Mouse (Mus musculus) midbrain, embryonic 15.5 days (tissue): Measurements from ENCODE around the gene Dcaf10. TPM values are rescaled to one million over a fixed set of nuclear protein-coding genes. Genes with fewer than 3 reads are reported as not detected.

Source experiments
- ATAC-seq: fragments of 200-750 bp; cut with Nextera tagmentation; replicated peaks from 2 replicates; pipeline ENCODE4 v1.8.0; 2017; ENCODE audit warnings: moderate TSS enrichment
- H3K27ac ChIP-seq: fragments of 300-500 bp; sonication (generic); 2 replicates; pipeline ENCODE4 v1.5.1; 2015; ENCODE audit warnings: mild to moderate bottlenecking, inconsistent platforms
- H3K27me3 ChIP-seq: fragments of 300-500 bp; sonication (generic); replicated peaks from 2 replicates; pipeline ENCODE4 v1.6.1; 2015; ENCODE audit warnings: inconsistent platforms
- H3K36me3 ChIP-seq: fragments of 300-500 bp; sonication (generic); replicated peaks from 2 replicates; pipeline ENCODE4 v1.6.1; 2015; ENCODE audit warnings: inconsistent platforms
- H3K4me1 ChIP-seq: fragments of 300-500 bp; sonication (generic); 2 replicates; pipeline ENCODE4 v1.6.1; 2015; ENCODE audit warnings: inconsistent platforms
- H3K4me2 ChIP-seq: fragments of 300-500 bp; sonication (generic); 2 replicates; pipeline ENCODE4 v1.6.1; 2015; ENCODE audit warnings: inconsistent platforms, mild to moderate bottlenecking, moderate library complexity
- H3K4me3 ChIP-seq: fragments of 300-500 bp; sonication (generic); 2 replicates; pipeline ENCODE4 v1.5.1; 2015; ENCODE audit warnings: mild to moderate bottlenecking, inconsistent platforms
- H3K9ac ChIP-seq: fragments of 300-500 bp; sonication (generic); 2 replicates; pipeline ENCODE4 v1.6.1; 2015; ENCODE audit warnings: mild to moderate bottlenecking, inconsistent platforms
- H3K9me3 ChIP-seq: fragments of 300-500 bp; sonication (generic); 2 replicates; pipeline ENCODE4 v1.6.1; 2016; ENCODE audit warnings: inconsistent platforms
- WGBS: fragments of 180-500 bp; shearing (Covaris S2); methylation state at CpG from one replicate; pipeline ENCODE4 v1.1.7; 2015; ENCODE audit warnings: mixed read lengths; 5-methylcytosine and 5-hydroxymethylcytosine counted together
- polyA plus RNA-seq: library from polyadenylated mRNA; unstranded; fragments of >200 nt; fragmentation: Nextera tagmentation; extraction: Ambion mirVana; gene quantifications from 2 replicates; pipeline ENCODE4 v1.2.1, GENCODE M21; 2015

Gene Dcaf10
- polyA plus RNA-seq, 1 experiment from 2014 or later: 8.4 TPM

- no peaks in the 10 kb centered on the region for H3K27me3 ChIP-seq
- ATAC-seq: no peak
- H3K9ac ChIP-seq: no peak overlapping the region
- H3K9me3 ChIP-seq: no peaks in the 10 kb centered on the region
- H3K36me3 ChIP-seq: peaks cover 49% of the 10 kb centered on the region
- H3K4me2 ChIP-seq: no peak overlapping the region
- H3K27ac ChIP-seq: no peak overlapping the region
- 0 out of 2 replicates have a peak, but pooled peaks cover 3% of the 10 kb centered on the region for H3K4me1 ChIP-seq
- no peak overlapping the region for H3K4me3 ChIP-seq
- WGBS: 96% methylated on average over 45 of the region's 45 CpGs
Observed at GRCm38 (mm10) chr4:45399421-45400210, 57.7 kb downstream of the Dcaf10 start.

DNA sequence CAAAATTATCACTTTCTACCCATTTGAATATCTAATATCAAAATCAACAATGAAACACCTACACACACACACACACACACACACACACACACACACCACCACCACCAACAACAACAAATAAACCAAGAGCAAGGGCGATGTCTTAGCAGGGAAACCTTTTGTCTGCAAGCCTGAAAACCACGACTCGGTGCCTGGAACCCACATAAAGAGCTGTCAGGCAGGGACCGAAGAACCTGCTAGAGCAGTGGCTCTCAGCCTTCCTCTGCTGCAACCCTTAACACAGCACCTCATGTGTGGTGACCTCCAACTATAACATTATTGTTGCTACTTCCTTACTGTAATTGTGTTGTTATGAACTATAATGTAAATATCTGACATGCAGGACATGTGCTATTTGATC lies 60.4 kb downstream of the Dcaf10 start:
- H3K4me3 ChIP-seq: no peak overlapping the region

DNA sequence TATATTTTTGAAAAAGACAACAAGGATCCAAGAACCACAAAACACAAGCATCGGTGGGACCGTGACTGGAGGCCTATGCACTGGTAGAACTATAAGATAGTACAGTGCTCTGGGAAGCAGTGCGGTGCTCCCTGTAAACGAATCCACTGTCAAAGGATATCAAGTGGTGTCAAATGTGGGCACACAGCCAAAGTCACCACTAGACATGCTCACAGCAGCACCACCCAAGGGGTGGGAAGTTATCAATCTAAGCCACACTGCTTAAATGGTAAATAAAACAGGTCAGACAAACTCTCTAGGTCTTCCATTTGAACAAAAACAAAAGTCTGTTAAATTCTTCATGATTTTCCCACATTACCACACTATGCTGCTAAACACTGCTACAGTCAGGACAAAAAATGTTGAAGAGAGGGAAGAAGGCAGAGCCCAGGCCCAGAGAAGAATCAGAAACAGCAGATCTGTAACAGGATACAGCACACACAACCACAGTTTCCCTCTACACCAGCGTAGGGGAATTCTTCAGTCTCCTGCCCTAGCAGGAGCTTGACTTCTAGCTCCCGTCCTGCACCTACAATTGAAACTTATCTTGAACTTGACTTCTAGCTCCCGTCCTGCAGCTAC lies 61.1 kb downstream of the Dcaf10 start:
- peaks cover 22% of the 10 kb centered on the region for H3K4me1 ChIP-seq
- H3K27me3 ChIP-seq: no peaks in the 10 kb centered on the region
- no peak overlapping the region for H3K27ac ChIP-seq
- ATAC-seq: no peak
- no peak overlapping the region for H3K4me3 ChIP-seq
- no peak overlapping the region for H3K9ac ChIP-seq
- no peaks in the 10 kb centered on the region for H3K9me3 ChIP-seq
- 82% methylated on average over 7 of the region's 7 CpGs for WGBS
- H3K36me3 ChIP-seq: peaks cover 43% of the 10 kb centered on the region
- H3K4me2 ChIP-seq: no peak overlapping the region

More for the DNA sequence above, 60.4 kb downstream of the Dcaf10 start:
- Histone ChIP-seq H3K9me3 (no peaks in the 10 kb centered on the region), H3K27me3 (no peaks in the 10 kb centered on the region), H3K9ac (no peak overlapping the region), H3K27ac (no peak overlapping the region), H3K36me3 (peaks cover 45% of the 10 kb centered on the region), H3K4me2 (no peak overlapping the region), H3K4me1 (peaks cover 16% of the 10 kb centered on the region)
- no peak for ATAC-seq
- WGBS: 93% methylated on average over 4 of the region's 4 CpGs

- ATAC-seq: no peak
- H3K9ac ChIP-seq: no peak overlapping the region
- peaks cover 22% of the 10 kb centered on the region for H3K4me1 ChIP-seq
- no peak overlapping the region for H3K4me2 ChIP-seq
- H3K27ac ChIP-seq: no peak overlapping the region
- no peaks in the 10 kb centered on the region for H3K27me3 ChIP-seq
- H3K9me3 ChIP-seq: no peaks in the 10 kb centered on the region
- H3K4me3 ChIP-seq: no peak overlapping the region
- 93% methylated on average over 7 of the region's 7 CpGs for WGBS
- H3K36me3 ChIP-seq: peaks cover 41% of the 10 kb centered on the region
Observed at GRCm38 (mm10) chr4:45403499-45403878, 61.6 kb downstream of the Dcaf10 start.

DNA sequence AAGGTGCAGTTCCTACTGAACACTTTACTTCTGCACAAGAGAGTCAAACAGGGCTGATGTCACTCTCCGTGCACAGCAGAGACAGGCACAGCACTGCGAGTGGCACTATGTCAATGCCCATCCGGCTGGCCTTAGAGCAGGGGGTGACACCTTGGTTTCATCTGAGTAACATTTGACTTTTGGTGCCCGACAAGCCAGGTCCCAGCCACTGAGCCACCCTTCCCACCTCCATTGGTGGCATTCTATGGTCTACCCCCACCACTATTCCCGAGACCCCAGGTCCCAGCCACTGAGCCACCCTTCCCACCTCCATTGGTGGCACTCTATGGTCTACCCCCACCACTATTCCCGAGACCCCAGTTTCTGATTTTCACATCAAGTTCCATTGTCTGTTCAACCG lies 62.2 kb downstream of the Dcaf10 start:
- Histone ChIP-seq H3K27me3 (no peaks in the 10 kb centered on the region), H3K36me3 (peaks cover 36% of the 10 kb centered on the region), H3K4me1 (peaks cover 24% of the 10 kb centered on the region), H3K4me2 (no peak overlapping the region), H3K9me3 (no peaks in the 10 kb centered on the region), H3K9ac (no peak overlapping the region), H3K27ac (no peak overlapping the region), H3K4me3 (no peak overlapping the region)
- 92% methylated on average over 7 of the region's 7 CpGs for WGBS
- ATAC-seq: no peak

DNA sequence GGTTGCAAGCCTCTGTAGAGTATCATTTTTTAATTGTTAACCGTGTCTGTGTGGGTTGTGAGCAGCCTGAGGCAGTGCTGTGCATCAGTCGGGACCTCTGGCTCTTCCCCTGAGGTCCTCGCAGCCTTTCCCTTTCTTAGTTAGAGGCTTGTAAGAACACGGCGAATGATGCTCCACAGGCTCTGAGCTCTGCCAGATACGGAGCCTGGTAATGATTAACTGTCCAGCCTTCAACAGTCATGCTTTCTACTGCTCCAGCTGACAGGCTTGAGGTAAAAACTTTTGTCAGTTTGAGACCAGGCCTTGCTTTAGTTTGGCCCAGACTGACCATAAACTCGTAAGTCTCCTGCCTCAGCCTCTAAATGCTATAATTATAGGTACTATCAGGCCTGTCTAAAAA lies 63.4 kb downstream of the Dcaf10 start:
- Histone ChIP-seq H3K4me3 (no peak overlapping the region), H3K27me3 (no peaks in the 10 kb centered on the region), H3K9ac (no peak overlapping the region), H3K36me3 (peaks cover 25% of the 10 kb centered on the region), H3K4me2 (no peak overlapping the region), H3K9me3 (no peaks in the 10 kb centered on the region), H3K4me1 (peaks cover 29% of the 10 kb centered on the region), H3K27ac (no peak overlapping the region)
- no peak for ATAC-seq
- WGBS: 84% methylated on average over 7 of the region's 7 CpGs

DNA sequence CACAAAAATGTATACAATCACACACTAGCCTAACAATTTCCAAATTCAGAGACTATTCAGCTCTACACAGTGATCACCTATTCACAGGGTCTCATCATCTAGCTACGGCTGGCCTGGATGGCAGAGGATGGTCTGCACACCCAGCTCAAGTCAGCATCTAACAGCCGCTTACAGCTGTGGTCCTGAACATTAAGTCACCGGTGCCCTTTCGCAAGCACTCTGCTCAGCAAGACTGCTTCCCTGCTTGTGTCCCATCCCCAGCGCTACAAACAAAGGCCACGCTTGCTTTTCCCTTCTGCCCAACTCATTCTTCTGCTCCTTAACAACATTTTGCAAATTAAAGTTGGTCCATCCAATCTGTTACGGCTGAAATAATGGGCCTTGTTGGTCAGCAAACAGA lies 64.5 kb downstream of the Dcaf10 start:
- no peak for ATAC-seq

DNA sequence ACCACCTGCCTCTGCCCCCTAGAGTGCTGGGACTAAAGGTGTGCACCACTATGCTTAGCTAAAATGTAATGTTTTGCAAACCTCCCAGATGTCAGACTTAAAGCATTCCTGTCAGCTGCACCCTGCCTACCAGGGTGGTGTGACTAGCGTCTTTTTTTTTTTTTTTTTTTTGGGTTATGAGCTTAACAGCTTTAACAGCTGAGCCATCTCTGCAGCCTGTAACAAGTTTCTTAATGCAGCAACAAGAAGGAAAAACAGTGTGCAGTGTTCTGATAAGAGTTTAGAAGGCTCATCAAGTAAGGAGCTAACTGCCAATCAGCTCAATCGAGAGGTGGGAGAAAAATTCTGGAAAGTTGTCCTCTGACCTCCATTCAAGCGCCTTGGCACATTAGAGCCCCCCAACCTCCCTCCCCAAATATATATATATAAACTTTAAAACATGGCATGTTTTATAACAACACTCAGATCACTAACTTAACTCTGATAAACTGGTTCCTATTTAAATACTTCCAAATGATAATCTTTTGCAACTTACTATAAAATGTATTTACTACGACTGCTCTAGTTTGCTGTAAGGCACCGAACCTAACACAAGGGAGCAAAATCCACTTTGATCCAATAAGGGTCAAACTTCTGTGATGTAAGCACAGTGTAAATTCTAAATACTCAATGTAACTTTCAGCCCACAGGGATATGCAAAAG lies 65.3 kb downstream of the Dcaf10 start:
- Histone ChIP-seq H3K27ac (0 out of 2 replicates have a peak overlapping the region, but pooled peaks have one; percentile 90), H3K4me1 (peaks cover 29% of the 10 kb centered on the region), H3K4me3 (peak overlapping the region; percentile 92), H3K27me3 (no peaks in the 10 kb centered on the region), H3K4me2 (peak overlapping the region; percentile 92), H3K36me3 (peaks cover 19% of the 10 kb centered on the region), H3K9ac (peak overlapping the region; percentile 97), H3K9me3 (no peaks in the 10 kb centered on the region)
- ATAC-seq: no peak
- WGBS: 70% methylated on average over 5 of the region's 5 CpGs

More for the DNA sequence above, 64.5 kb downstream of the Dcaf10 start:
- peak overlapping the region; percentile 4; the same call in 1 of the 2 replicates for H3K9ac ChIP-seq
- no peak overlapping the region; the same call in 1 of the 2 replicates for H3K4me3 ChIP-seq
- peaks cover 24% of the 10 kb centered on the region for H3K36me3 ChIP-seq
- no peaks in the 10 kb centered on the region for H3K9me3 ChIP-seq
- H3K4me2 ChIP-seq: peak overlapping the region; percentile 92
- no peaks in the 10 kb centered on the region for H3K27me3 ChIP-seq
- peaks cover 29% of the 10 kb centered on the region for H3K4me1 ChIP-seq
- no peak overlapping the region for H3K27ac ChIP-seq
- WGBS: 55% methylated on average over 7 of the region's 7 CpGs

DNA sequence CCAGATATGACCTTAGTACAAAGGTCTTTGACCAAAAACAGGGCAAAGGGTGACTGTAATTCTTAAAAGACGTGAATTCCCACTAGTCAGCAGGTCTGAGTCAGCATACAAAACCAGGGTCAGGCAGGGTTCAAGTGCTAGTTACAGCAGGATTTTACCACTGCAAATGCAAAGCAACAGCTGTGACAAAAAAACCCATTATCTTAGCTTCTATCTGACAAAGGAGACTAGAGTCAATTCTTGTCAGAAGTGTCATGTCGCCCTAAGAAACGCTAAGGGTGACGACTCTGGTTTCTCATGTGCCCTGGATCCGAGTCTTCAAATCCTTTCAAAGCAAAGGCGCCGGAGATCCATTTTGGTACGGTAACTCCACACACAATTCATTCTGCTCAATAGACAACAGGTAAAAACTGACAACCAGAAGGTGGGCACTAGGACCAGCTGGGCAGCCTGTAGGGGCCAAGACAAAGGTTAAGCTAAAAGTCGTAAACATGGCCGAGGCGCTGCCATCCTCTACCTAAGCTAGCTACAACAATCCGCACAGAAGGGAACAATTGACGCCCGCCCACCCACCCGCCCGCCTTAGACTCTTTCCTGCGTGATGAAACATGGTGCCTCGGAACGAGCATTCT lies 65.9 kb downstream of the Dcaf10 start:
- H3K4me3 ChIP-seq: peak overlapping the region; percentile 92
- H3K9me3 ChIP-seq: no peaks in the 10 kb centered on the region
- peaks cover 16% of the 10 kb centered on the region for H3K36me3 ChIP-seq
- WGBS: under 1% methylated on average over 19 of the region's 19 CpGs
- peak; percentile 25 for ATAC-seq
- peaks cover 29% of the 10 kb centered on the region for H3K4me1 ChIP-seq
- no peaks in the 10 kb centered on the region for H3K27me3 ChIP-seq
- peak overlapping the region; percentile 90 for H3K27ac ChIP-seq
- peak overlapping the region; percentile 92 for H3K4me2 ChIP-seq
- peak overlapping the region; percentile 97 for H3K9ac ChIP-seq

- Histone ChIP-seq H3K4me1 (peaks cover 27% of the 10 kb centered on the region), H3K36me3 (peaks cover 9% of the 10 kb centered on the region), H3K4me3 (peak within 1 kb of the TSS; percentile 92), H3K27me3 (no peaks in the 10 kb centered on the region), H3K9ac (peak within 1 kb of the TSS; percentile 97), H3K4me2 (peak within 1 kb of the TSS; percentile 92), H3K27ac (peak within 1 kb of the TSS; percentile 90), H3K9me3 (no peaks in the 10 kb centered on the region)
- WGBS: under 1% methylated on average over 64 of the region's 67 CpGs
- ATAC-seq: peak; percentile 98
Observed at GRCm38 (mm10) chr4:45408427-45409132, 66.7 kb downstream of the Dcaf10 start, which contains the start of gene Slc25a51. Gene Slc25a51, minus strand, starts transcription at chr4:45408766.

DNA sequence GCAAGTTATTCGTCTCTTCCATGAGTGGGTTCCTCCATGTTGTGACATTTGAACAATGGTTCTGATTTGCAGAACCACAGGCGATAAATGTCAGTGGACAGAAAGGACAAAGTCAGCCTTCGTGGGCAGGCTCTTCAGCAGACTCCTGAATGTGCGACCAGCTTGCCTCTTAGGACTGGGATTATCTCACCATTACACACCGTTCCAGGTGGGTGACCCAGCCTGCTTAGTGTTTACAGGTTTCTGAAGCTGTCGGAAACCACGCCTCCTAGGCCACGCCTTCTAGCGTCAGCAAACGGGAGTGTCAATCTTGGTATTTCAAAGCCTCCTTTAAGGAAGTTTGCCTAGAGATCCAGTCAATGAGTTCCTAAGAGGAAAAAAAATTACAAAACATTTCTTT lies 67.4 kb downstream of the Dcaf10 start:
- Histone ChIP-seq H3K9me3 (no peaks in the 10 kb centered on the region), H3K4me1 (peaks cover 27% of the 10 kb centered on the region), H3K4me2 (peak overlapping the region; percentile 92), H3K36me3 (0 out of 2 replicates have a peak, but pooled peaks cover 2% of the 10 kb centered on the region), H3K4me3 (peak overlapping the region; percentile 92), H3K27ac (peak overlapping the region; percentile 90), H3K9ac (peak overlapping the region; percentile 97), H3K27me3 (no peaks in the 10 kb centered on the region)
- WGBS: 0% methylated on average over 10 of the region's 10 CpGs
- peak; percentile 53 for ATAC-seq
